18 mouse cellular contexts compared by ENCODE assay signal in the genomic region with DNA sequence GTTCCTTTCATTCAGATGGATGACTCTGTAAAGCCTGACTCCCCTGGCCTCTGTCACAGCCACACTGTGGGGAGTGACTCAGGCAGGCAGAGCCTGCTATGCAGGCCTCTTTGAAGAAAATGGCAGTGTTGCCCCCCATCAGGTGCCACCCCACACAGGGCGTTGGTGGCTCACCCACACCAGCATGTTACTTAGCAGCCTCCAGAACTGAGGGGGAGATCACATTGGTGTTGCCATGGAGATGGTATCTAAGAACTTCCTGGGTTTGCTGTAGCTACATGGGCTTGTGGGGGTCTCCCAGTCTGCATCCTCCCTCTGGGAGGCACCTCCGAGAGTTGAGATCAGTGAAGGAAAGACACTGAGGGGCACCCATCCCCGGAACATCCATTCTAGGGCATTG. TPM values are rescaled to one million over a fixed set of nuclear protein-coding genes. Genes with fewer than 3 reads are reported as not detected.
DNase-seq lines count a peak whose midpoint lies in the region; ATAC-seq and TF ChIP-seq lines count a peak whose summit lies in the region.
"Had no signal": no experiment of that assay in that cellular context is flagged by ENCODE, and none has a peak within 500 bp of the region (broad histone marks: within the 10 kb centered on the region; RNA-seq: fewer than 3 reads in every experiment).

No protein-coding gene starts in this region.

- H3K4me3 ChIP-seq in midbrain, postnatal 0 days (ENCODE audit: low read depth, low read length), result no peak overlapping the region
- no peak overlapping the region for H3K4me3 ChIP-seq in midbrain, embryonic 14.5 days (replicated peaks; ENCODE audit: low read depth, low read length)
- H3K4me3 ChIP-seq: midbrain, embryonic 12.5 days had no signal

- H3K36me3 ChIP-seq in midbrain, postnatal 0 days (ENCODE audit: insufficient read depth, low read length), result peaks cover 10% of the 10 kb centered on the region
- no peaks in the 10 kb centered on the region for H3K36me3 ChIP-seq in midbrain, embryonic 14.5 days (ENCODE audit: control insufficient read depth, insufficient read depth, low read length)
- H3K36me3 ChIP-seq: midbrain, embryonic 12.5 days had no signal

- no peaks in the 10 kb centered on the region for H3K27me3 ChIP-seq in midbrain, postnatal 0 days (ENCODE audit: insufficient read depth, low read length)
- H3K27me3 ChIP-seq in midbrain, embryonic 14.5 days (ENCODE audit: control insufficient read depth, insufficient read depth, low read length), result no peaks in the 10 kb centered on the region

- H3K9me3 ChIP-seq in midbrain, postnatal 0 days (ENCODE audit: low read length), result no peaks in the 10 kb centered on the region
- H3K9me3 ChIP-seq in midbrain, embryonic 14.5 days (ENCODE audit: control insufficient read depth, low read length), result no peaks in the 10 kb centered on the region
- H3K9me3 ChIP-seq: midbrain, embryonic 12.5 days had no signal

- H3K9ac ChIP-seq in midbrain, postnatal 0 days (replicated peaks; ENCODE audit: low read length, poor library complexity, severe bottlenecking), result no peak overlapping the region
- no peak overlapping the region for H3K9ac ChIP-seq in midbrain, embryonic 14.5 days (replicated peaks; ENCODE audit: low read length)
- H3K9ac ChIP-seq: midbrain, embryonic 12.5 days had no signal

- 33% methylated on average over 3 of the region's 3 CpGs for WGBS in midbrain, postnatal 0 days
- 57% methylated on average over 3 of the region's 3 CpGs for WGBS in midbrain, embryonic 14.5 days

- H3K4me2 ChIP-seq in midbrain, postnatal 0 days (ENCODE audit: low read depth, low read length, poor library complexity, severe bottlenecking), result no peak overlapping the region
- no peak overlapping the region for H3K4me2 ChIP-seq in midbrain, embryonic 14.5 days (ENCODE audit: low read length)
- H3K4me2 ChIP-seq: midbrain, embryonic 12.5 days had no signal

- 0 out of 2 replicates have a peak, but pooled peaks have one; percentile 11 for ATAC-seq in midbrain, postnatal 0 days (ENCODE audit: low FRiP score)
- no peak for ATAC-seq in midbrain, embryonic 14.5 days (ENCODE audit: low FRiP score, low TSS enrichment)

- DNase-seq in frontal cortex, postnatal 10 days (ENCODE audit: low spot score in 2 of 2), result peak; percentile 48 to 57
- DNase-seq in frontal cortex, postnatal 25 days (ENCODE audit: low spot score in 2 of 2), result no peak
- DNase-seq in midbrain, postnatal 0 days (ENCODE audit: low spot score), result no peak
- no peak for DNase-seq in midbrain, embryonic 14.5 days
- DNase-seq in layer of hippocampus, postnatal 10 days (ENCODE audit: low spot score in 2 of 2), result peak; percentile 32 to 48
- no peak for DNase-seq in lung, adult 18-20 months
- DNase-seq in adrenal gland, adult 8-10 months, result no peak
- DNase-seq: adrenal gland, postnatal 25 days; cerebellum, adult 9-11 months; heart, adult 11 months; heart, postnatal 4 days; kidney, adult 2 months; kidney, postnatal 14 days; left cerebral cortex, postnatal 4 days; lung, adult 2 months; lung, postnatal 4 days; thymus, postnatal 36 days had no signal

- no peak overlapping the region for H3K27ac ChIP-seq in midbrain, postnatal 0 days (ENCODE audit: low read depth, low read length)
- no peak overlapping the region for H3K27ac ChIP-seq in midbrain, embryonic 14.5 days (replicated peaks; ENCODE audit: low read depth, low read length)
- H3K27ac ChIP-seq: midbrain, embryonic 12.5 days had no signal

- peaks cover 17% of the 10 kb centered on the region for H3K4me1 ChIP-seq in midbrain, postnatal 0 days (ENCODE audit: insufficient read depth, low read length)
- peaks cover 12% of the 10 kb centered on the region; the same call in 1 of the 2 replicates for H3K4me1 ChIP-seq in midbrain, embryonic 14.5 days (ENCODE audit: control insufficient read depth, insufficient read depth, low read length)

- TF ChIP-seq CTCF in midbrain, postnatal 0 days (IDR thresholded peaks at IDR 0.05), result no peak

RNA-seq across cellular contexts. Expression of gene Ablim2, which starts 52.8 kb away (rescaled TPM):
- total RNA-seq in midbrain, postnatal 0 days (2014; rRNA removed), result 44.9 and 51.4 TPM in 2 replicates
- polyA plus RNA-seq in midbrain, postnatal 0 days (2015; fragmentation: Nextera tagmentation; extraction: Ambion mirVana), result 31.7 and 32.2 TPM in 2 replicates
- polyA plus RNA-seq in midbrain, embryonic 14.5 days (2014; fragmentation: Nextera tagmentation; extraction: Ambion mirVana), result 9.6 and 13.9 TPM in 2 replicates
- 10 to 100 TPM; 66.2 to 73.0 TPM for total RNA-seq in layer of hippocampus, postnatal 10 days (2021)
- 10 to 100 TPM in 2 of 4 experiments, 1 to 10 TPM in 2; 4.4 to 21.5 (median 11.4) TPM for total RNA-seq in adrenal gland, adult 8-10 months (2022)

Comparison
In these comparisons a context has a peak if more than half of its experiments do, and no peak if none do; other contexts are left out.
1. DNase-seq: peak in frontal cortex, postnatal 10 days (2 of 2) and layer of hippocampus, postnatal 10 days (2 of 2); none in frontal cortex, postnatal 25 days (0 of 2), midbrain, postnatal 0 days (single experiment), midbrain, embryonic 14.5 days (single experiment), lung, adult 18-20 months (0 of 2) and adrenal gland, adult 8-10 months (single experiment).